Mouse (Mus musculus): ENCODE data around the gene Ryr1. TPM values are rescaled to one million over a fixed set of nuclear protein-coding genes. Genes with fewer than 3 reads are reported as not detected.

Ryr1 gene
- 2.8 TPM in 2 replicates for polyA plus RNA-seq (2016; fragmentation: Nextera tagmentation; extraction: Ambion mirVana)

- no peak within 1 kb of the TSS for H3K27ac ChIP-seq (replicated peaks)
- H3K9ac ChIP-seq (replicated peaks): peak within 1 kb of the TSS; percentile 59
- peak within 1 kb of the TSS; percentile 66 for H3K4me2 ChIP-seq (replicated peaks)
- ATAC-seq (ENCODE audit: low FRiP score, low read depth): peak; percentile 69; the same call in 1 of the 2 replicates
- peaks cover 8% of the 10 kb centered on the region; the same call in 1 of the 2 replicates for H3K4me1 ChIP-seq
- H3K36me3 ChIP-seq: no peaks in the 10 kb centered on the region
- 3% methylated on average over 16 of the region's 16 CpGs for WGBS
- peaks cover 22% of the 10 kb centered on the region for H3K27me3 ChIP-seq
- peak within 1 kb of the TSS; percentile 39 for H3K4me3 ChIP-seq
- no peaks in the 10 kb centered on the region for H3K9me3 ChIP-seq
Measured at GRCm38 (mm10) chr7:29124970-29125369, at the start of gene Ryr1. TSS of gene Ryr1 (minus strand) at chr7:29125179.

DNA sequence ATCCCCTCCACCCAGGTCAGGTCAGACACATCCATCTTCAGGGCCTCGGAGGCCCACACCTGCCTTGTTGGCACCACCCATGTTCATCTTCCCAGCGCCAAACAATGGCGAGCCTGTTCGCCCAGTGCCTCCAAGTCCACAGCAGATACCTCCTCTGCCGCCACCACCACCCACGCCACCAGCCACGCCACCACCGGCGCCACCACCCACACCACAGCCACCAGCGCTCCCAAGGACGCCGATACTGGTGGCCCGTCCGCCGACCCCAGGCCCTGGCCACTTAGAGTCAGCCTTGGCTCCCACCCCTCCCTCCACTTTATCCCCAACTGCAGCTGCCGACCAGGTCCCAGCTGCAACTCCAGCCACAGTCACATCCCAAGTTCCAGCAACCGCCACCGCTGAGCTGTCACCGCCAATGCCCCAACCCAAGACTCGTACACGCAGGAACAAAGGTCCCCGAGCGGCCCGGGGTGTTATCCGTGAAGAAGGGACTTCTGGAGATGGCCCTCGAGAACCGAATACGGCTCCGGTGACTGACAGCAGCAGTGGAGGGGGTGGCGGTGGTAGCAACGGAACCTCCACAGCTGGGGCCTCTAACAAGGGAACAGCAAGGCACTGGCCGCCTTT is 47.5 kb upstream of the Ryr1 start:
- peaks cover 63% of the 10 kb centered on the region for H3K27me3 ChIP-seq
- peaks cover 38% of the 10 kb centered on the region for H3K36me3 ChIP-seq
- peaks cover 50% of the 10 kb centered on the region for H3K4me1 ChIP-seq
- H3K9me3 ChIP-seq: no peaks in the 10 kb centered on the region
- H3K4me3 ChIP-seq: no peak overlapping the region
- 29% methylated on average over 32 of the region's 32 CpGs for WGBS
- 0 out of 2 replicates have a peak overlapping the region, but pooled peaks have one; percentile 46 for H3K9ac ChIP-seq (replicated peaks)
- no peak overlapping the region for H3K27ac ChIP-seq (replicated peaks)
- no peak overlapping the region; the same call in 1 of the 2 replicates for H3K4me2 ChIP-seq (replicated peaks)
- ATAC-seq (ENCODE audit: low FRiP score, low read depth): no peak

DNA sequence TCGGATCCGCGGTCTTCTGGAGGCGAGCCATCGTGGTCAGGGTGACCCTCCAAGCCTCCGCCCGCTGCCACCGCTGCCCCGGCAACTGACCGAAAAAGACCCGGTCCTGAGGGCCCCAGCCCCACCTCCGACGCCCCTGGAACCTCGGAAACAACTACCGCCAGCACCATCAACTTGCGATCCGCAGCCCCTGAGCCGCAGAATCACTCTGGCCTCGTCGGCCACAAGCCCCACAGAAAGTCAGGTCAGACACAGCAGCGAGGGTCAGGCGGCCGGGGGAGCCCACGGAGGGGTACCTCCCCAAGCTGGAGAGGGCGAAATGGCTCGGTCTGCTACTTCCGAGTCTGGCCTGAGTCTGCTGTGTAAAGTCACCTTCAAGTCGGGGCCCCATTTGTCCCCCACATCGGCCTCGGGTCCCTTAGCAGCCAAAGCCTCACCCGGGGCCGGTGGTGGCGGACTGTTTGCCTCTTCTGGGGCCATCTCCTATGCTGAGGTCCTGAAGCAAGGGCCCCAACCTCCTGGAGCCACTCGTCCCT is 46.7 kb upstream of the Ryr1 start:
- ATAC-seq (ENCODE audit: low FRiP score, low read depth): no peak
- Histone ChIP-seq H3K4me3 (peak overlapping the region; percentile 72), H3K4me2 (replicated peaks) (peak overlapping the region; percentile 77), H3K9ac (replicated peaks) (peak overlapping the region; percentile 46; the same call in 1 of the 2 replicates), H3K27ac (replicated peaks) (no peak overlapping the region), H3K36me3 (peaks cover 34% of the 10 kb centered on the region), H3K4me1 (peaks cover 50% of the 10 kb centered on the region), H3K9me3 (no peaks in the 10 kb centered on the region), H3K27me3 (peaks cover 69% of the 10 kb centered on the region)
- WGBS: 6% methylated on average over 34 of the region's 34 CpGs

GRCm38 (mm10) chr7:29170755-29171561 is 46.0 kb upstream of the Ryr1 start:
- no peak for ATAC-seq (ENCODE audit: low FRiP score, low read depth)

GRCm38 (mm10) chr7:29170066-29170754 is 45.2 kb upstream of the Ryr1 start, which contains the start of the genes Ggn and Spred3:
TSS of gene Ggn (plus strand) at chr7:29170210.
TSS of gene Spred3 (minus strand) at chr7:29170411.
- peak; percentile 24; the same call in 1 of the 2 replicates for ATAC-seq (ENCODE audit: low FRiP score, low read depth)
- Histone ChIP-seq H3K4me1 (peaks cover 50% of the 10 kb centered on the region), H3K36me3 (peaks cover 20% of the 10 kb centered on the region), H3K4me3 (peak within 1 kb of the TSS; percentile 72), H3K9ac (replicated peaks) (peak within 1 kb of the TSS; percentile 75), H3K27ac (replicated peaks) (peak within 1 kb of the TSS; percentile 83), H3K4me2 (replicated peaks) (peak within 1 kb of the TSS; percentile 77), H3K9me3 (no peaks in the 10 kb centered on the region), H3K27me3 (peaks cover 73% of the 10 kb centered on the region)
- WGBS: under 1% methylated on average over 30 of the region's 30 CpGs

More at GRCm38 (mm10) chr7:29170755-29171561, 46.0 kb upstream of the Ryr1 start:
- Histone ChIP-seq H3K27ac (replicated peaks) (no peak overlapping the region), H3K36me3 (peaks cover 27% of the 10 kb centered on the region), H3K4me2 (replicated peaks) (peak overlapping the region; percentile 77), H3K9me3 (no peaks in the 10 kb centered on the region), H3K4me3 (peak overlapping the region; percentile 72), H3K4me1 (peaks cover 50% of the 10 kb centered on the region), H3K27me3 (peaks cover 73% of the 10 kb centered on the region), H3K9ac (replicated peaks) (peak overlapping the region; percentile 46; the same call in 1 of the 2 replicates)
- WGBS: 2% methylated on average over 41 of the region's 43 CpGs

GRCm38 (mm10) chr7:29169231-29170065 is 44.5 kb upstream of the Ryr1 start:
- WGBS: under 1% methylated on average over 25 of the region's 39 CpGs
- peak overlapping the region; percentile 83 for H3K27ac ChIP-seq (replicated peaks)
- peak overlapping the region; percentile 72 for H3K4me3 ChIP-seq
- peak; percentile 76 for ATAC-seq (ENCODE audit: low FRiP score, low read depth)
- peaks cover 12% of the 10 kb centered on the region for H3K36me3 ChIP-seq
- peak overlapping the region; percentile 77 for H3K4me2 ChIP-seq (replicated peaks)
- peaks cover 65% of the 10 kb centered on the region for H3K27me3 ChIP-seq
- H3K4me1 ChIP-seq: peaks cover 50% of the 10 kb centered on the region
- H3K9me3 ChIP-seq: no peaks in the 10 kb centered on the region
- H3K9ac ChIP-seq (replicated peaks): peak overlapping the region; percentile 75

- H3K27ac ChIP-seq (replicated peaks): peak overlapping the region; percentile 83
- no peaks in the 10 kb centered on the region for H3K9me3 ChIP-seq
- H3K4me3 ChIP-seq: peak overlapping the region; percentile 72
- H3K4me2 ChIP-seq (replicated peaks): peak overlapping the region; percentile 77
- H3K27me3 ChIP-seq: peaks cover 59% of the 10 kb centered on the region
- WGBS: under 1% methylated on average over 14 of the region's 14 CpGs
- H3K36me3 ChIP-seq: peaks cover 6% of the 10 kb centered on the region
- H3K9ac ChIP-seq (replicated peaks): peak overlapping the region; percentile 75
- ATAC-seq (ENCODE audit: low FRiP score, low read depth): peak; percentile 11; the same call in 1 of the 2 replicates
- H3K4me1 ChIP-seq: peaks cover 50% of the 10 kb centered on the region
Measured at GRCm38 (mm10) chr7:29168791-29169230, 43.8 kb upstream of the Ryr1 start.

DNA sequence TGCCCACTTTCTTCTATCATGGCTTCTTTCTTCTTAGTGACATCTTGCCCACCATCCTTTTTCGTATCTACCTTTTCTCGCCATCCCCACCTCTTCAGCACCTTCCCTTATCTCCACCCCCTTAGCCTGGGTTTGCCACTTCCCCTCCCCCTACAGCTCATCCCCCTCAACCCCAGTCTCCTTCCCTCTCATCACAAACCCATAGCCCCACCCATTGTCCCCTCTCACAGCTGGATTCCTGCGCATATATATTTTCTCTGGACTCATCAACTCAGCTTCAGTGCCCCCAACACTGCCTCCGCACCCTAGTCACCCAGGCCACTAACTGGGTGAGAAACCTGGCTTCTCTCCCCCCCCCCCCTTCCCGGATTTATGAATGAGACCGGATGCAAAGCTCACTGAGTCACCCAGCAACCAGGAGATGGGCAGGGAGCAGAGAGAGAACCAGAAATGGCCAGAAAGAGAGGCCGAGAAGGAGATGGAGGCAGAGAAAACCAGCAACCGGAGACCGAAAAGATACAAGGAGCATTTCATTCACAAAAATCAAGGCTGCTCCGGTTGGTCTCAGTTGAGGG is 43.2 kb upstream of the Ryr1 start:
- H3K9me3 ChIP-seq: no peaks in the 10 kb centered on the region
- H3K9ac ChIP-seq (replicated peaks): peak overlapping the region; percentile 75
- no peaks in the 10 kb centered on the region for H3K36me3 ChIP-seq
- no peak for ATAC-seq (ENCODE audit: low FRiP score, low read depth)
- peak overlapping the region; percentile 72 for H3K4me3 ChIP-seq
- peaks cover 50% of the 10 kb centered on the region for H3K4me1 ChIP-seq
- H3K27ac ChIP-seq (replicated peaks): peak overlapping the region; percentile 83
- H3K4me2 ChIP-seq (replicated peaks): peak overlapping the region; percentile 77
- H3K27me3 ChIP-seq: peaks cover 53% of the 10 kb centered on the region
- WGBS: 2% methylated on average over 10 of the region's 10 CpGs

DNA sequence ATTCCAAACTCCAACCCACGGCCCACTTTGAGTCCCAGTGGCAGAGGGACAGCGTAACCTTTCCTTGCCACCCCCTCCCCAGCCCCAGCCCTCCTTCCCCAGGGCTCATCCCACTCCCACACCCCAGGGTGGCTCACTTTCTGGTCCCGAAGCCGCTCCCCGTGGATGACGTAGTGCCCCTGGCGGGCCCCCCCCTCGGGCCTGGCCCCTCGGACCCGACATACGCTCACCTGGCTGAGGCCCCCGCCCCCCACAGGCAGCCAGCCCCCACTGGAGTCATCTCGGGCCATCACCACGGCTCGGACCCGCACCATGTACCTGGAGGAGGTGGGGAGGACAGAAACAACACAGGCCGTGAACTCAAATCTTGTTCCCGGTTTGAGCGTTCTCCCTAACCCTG is 42.7 kb upstream of the Ryr1 start:
- H3K36me3 ChIP-seq: peaks cover 1% of the 10 kb centered on the region; the same call in 1 of the 2 replicates
- peak overlapping the region; percentile 77 for H3K4me2 ChIP-seq (replicated peaks)
- 7% methylated on average over 19 of the region's 19 CpGs for WGBS
- H3K4me3 ChIP-seq: peak overlapping the region; percentile 72
- no peak overlapping the region for H3K27ac ChIP-seq (replicated peaks)
- H3K9me3 ChIP-seq: no peaks in the 10 kb centered on the region
- ATAC-seq (ENCODE audit: low FRiP score, low read depth): no peak
- peaks cover 47% of the 10 kb centered on the region for H3K27me3 ChIP-seq
- H3K4me1 ChIP-seq: peaks cover 48% of the 10 kb centered on the region
- peak overlapping the region; percentile 38; the same call in 1 of the 2 replicates for H3K9ac ChIP-seq (replicated peaks)

DNA sequence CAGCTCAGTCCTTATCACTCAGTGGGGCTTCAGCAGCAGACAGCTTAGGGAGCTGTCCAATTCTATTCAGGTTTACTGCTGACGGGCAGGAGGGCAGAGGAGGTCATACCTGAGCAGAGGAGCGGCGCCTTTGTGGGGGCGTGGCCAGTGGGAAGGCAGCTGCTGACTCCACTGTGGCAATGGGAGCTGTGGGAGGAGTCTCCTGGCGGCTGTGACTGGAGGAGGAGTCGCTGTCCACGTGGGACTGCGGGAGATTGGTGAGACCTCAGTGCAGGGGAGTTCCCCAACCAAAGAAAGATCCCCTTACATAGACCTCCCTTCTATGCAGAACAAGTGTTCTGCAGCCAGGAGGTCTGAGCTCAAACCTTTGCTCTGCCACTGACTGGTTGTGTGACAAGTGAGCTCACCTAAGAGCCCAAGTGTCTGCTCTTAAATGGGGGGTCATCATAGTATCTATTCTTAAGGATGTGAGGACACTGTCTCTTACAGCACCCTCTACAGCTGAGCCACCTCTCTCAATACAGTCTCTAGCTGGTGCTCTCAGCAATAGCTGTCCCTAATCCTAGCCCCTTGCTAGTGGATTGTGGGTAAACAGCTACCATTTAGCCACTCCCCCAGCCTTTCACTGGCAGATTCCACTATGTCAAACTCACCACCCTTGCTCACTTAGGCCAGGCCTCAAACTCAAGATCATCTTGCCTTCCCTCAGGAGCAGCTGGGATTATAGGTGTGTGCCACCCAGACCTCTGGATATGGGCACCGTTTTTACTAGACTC is 38.0 kb upstream of the Ryr1 start:
- peaks cover 12% of the 10 kb centered on the region for H3K36me3 ChIP-seq
- H3K27ac ChIP-seq (replicated peaks): no peak overlapping the region
- H3K9ac ChIP-seq (replicated peaks): no peak overlapping the region
- WGBS: 18% methylated on average over 9 of the region's 9 CpGs
- H3K4me3 ChIP-seq: no peak overlapping the region
- ATAC-seq (ENCODE audit: low FRiP score, low read depth): no peak
- no peak overlapping the region for H3K4me2 ChIP-seq (replicated peaks)
- peaks cover 47% of the 10 kb centered on the region for H3K27me3 ChIP-seq
- peaks cover 13% of the 10 kb centered on the region for H3K4me1 ChIP-seq
- no peaks in the 10 kb centered on the region for H3K9me3 ChIP-seq

Measured in midbrain, embryonic 12.5 days (tissue).